Mouse (Mus musculus) CD4-positive helper T cell, adult 2 months (primary cell): ENCODE data around the gene Btbd9.

Experiments
- DNase-seq: peaks from one replicate; pipeline ENCODE4 v3.0.0-alpha.2; 2012; ENCODE audit warnings: low read depth, missing footprints, low spot score

Gene Btbd9

GRCm38 (mm10) chr17:30283001-30283400 is 293.3 kb downstream of the Btbd9 start:
- DNase-seq: no peak

- no peak for DNase-seq
Measured at GRCm38 (mm10) chr17:30280323-30281118, 295.8 kb downstream of the Btbd9 start.

DNA sequence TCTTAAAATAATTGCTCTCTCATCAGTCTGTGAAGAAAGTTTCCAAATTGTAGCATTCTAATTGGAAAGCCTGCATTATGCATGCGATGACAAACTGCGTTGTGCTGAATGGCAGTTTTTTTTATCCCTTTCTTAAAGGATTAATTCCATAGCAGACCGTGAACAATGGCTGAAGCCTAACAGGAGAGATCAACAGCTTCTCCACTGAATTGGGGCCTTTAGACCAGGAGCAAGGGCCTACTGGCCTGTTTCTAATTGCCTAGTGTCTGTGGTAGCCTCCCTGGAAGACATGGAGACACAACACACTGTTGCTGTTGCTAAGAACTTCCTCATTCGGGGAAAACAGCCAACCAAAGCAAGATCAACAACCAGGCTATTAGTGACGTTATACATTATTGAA is 296.6 kb downstream of the Btbd9 start:
- DNase-seq: no peak

DNA sequence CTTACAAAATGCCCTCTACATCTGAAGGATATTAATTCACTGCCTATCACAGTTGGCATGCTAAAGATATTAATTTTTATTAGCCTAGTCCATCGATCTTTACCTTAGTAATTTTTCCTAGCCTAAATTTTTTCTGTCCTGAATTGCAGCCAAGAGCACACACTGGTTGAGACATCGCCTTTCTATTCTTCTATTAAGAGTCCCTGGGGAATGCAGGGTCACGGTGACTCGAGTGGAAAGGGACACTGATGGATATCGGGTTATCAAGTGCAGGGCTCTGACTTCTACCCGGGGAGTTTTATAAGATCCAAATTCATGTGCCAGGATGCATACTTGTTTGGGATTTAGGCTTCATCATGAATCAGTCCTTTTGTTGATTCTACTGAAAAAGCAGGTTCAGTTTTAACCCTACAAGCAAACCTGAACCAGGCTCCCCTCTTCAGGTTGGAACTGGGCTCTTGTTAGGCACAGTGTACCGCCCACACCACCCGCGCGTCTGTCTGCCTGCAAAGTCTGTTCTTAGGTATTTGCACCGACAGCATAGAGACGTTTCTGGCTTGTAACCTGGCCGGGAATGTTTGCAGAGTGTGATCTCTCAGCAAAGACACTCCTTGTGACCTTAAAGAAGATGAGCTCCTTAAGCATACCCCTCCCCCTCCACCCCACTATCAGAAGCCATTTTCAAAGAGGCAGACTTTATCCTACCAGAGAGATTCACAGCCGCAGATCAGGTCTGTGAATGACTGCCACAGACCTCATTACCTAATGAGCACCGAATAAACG is 297.5 kb downstream of the Btbd9 start:
- no peak for DNase-seq

- DNase-seq: no peak
Measured at GRCm38 (mm10) chr17:30276477-30276876, 299.8 kb downstream of the Btbd9 start.

DNA sequence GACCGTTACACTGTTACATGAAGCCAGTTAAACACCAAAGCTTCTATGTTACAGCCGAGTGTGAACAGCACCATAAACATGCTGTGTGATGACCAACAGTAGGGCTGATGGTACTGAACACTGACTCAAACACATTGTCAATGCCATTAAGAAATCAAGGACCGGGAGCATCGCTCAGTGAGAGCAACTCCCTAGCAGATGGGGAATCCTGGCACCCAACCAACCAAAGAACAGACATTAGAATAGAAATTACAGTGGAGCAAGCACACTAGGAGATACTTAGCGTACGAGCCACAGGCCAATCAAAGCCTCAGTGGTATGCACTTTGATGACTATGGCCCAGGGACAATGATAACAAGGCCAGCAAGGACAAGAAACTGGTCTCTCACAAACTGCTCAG is 303.5 kb downstream of the Btbd9 start:
- DNase-seq: no peak

- no peak for DNase-seq
Measured at GRCm38 (mm10) chr17:30269136-30270063, 306.9 kb downstream of the Btbd9 start.

DNA sequence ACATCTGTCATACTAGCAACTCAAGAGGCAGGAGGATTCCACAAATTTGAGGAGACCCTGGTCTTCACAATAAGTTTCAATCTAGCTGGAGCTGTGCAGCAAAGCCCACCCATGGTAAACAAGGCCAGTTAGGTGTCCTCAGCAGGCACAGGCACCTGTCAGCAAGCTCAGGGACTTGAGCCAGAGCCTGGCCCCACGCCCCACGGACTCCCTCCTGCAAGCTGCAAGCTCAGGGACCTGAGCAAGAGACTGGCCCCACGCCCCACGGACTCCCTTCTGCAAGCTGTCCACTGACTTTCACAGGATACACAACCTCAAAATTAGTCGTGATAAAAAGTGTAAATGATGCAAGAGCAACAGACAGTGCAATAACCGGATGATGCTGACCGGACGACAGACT is 307.8 kb downstream of the Btbd9 start:
- no peak for DNase-seq

- DNase-seq: no peak
Measured at GRCm38 (mm10) chr17:30267432-30267973, 308.8 kb downstream of the Btbd9 start.

DNA sequence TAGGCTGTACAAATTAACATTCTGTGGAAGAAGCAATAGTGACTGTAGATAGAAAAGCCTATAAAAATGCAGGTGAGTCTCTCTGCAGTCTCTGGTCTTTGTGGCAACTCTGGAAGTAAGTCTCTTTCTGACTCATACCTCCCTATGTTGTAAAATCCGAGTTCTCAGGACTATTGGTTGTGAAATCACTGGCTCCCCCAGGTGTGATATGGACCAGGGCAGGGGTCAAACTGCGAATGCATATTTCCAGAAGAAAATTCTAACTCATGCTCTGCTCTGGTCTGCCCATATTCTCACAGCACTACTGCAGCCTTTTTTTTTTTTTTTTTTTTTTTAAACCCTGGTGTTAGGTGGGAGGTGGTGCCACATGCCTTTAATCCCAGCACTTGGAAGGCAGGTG is 312.8 kb downstream of the Btbd9 start:
- no peak for DNase-seq

- DNase-seq: no peak
Measured at GRCm38 (mm10) chr17:30262943-30263342, 313.3 kb downstream of the Btbd9 start.

- DNase-seq: no peak
Measured at GRCm38 (mm10) chr17:30262440-30262839, 313.8 kb downstream of the Btbd9 start.

GRCm38 (mm10) chr17:30261983-30262340 is 314.3 kb downstream of the Btbd9 start:
- DNase-seq: no peak

DNA sequence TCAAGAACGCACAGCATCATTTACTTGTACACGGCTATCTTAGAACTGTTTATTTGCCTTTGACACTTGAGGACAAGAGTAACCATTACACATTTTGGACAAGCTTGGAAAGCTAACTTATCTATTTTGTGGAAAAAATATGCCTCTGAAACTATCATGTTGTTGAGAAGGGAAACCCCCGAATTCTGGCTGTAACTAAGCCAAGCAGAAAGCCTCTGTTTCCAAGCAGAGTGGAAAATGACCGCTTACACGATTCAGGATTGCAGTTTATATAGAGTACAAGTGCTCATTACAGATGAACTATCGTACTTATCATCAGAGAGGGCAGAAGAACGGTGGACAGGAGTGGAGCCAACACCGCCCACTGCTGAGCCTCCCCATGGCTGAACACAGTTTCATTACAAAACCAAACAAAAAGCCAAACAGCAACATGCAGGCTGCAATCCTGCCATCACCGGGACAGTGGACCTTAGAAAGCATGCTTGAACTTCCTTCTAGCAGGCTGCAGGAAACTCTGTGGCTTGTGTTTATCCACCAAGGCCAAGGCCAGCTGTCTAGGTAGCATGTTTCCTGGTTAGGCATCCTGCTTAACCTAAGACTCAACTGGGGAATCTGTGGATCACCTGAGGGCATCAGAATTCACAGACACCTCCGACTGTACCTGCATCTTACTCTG is 314.8 kb downstream of the Btbd9 start:
- DNase-seq: no peak

DNA sequence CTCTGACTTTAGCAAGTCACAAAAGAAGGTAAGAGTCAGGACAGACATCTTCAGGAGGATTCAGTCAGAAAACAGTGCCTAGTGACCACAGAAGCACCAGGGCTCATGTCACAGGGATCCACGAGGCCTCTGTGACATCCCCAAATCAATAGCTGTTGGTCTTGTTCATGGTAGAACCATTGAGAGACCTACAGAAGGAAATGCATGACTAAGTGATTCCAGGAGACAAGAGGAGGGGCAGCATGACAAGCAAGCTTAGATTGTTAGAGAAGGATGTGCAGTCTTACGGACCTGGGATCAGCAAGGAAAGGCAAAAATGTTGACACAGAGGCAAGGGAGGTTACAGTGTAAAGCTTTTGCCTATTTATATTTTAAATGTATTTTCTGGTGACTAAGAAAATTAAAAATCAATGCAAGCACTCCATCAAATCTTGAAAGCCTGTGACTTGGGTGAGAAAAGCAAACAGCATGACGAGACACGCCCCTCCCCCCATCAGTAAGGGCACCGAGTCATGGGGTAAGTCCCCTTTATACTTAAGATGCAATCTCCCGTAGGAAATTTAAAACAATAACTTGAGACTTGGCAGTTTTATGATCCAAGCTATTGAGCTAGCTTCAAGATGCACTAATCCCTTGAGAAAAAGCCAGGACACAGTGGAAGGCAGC is 315.5 kb downstream of the Btbd9 start:
- no peak for DNase-seq

DNA sequence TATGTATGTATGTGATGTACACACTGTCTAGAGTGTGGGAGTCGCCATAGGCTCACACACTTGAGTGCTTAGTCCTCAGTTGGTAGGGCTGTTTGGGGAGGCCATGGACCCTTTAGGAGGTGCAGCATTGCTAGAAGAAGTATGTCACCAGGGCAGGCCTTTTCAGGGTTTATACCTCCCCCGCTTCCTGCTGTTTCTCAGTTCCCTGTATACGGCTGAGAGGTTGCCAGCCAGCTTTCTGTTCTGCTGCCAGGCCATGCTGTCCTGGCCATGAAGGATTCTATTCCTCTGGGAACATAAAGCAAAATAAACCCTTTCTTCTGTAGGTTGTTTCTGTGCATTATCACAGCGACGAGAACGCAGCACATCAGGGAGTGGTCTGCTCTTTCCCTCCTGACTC is 316.4 kb downstream of the Btbd9 start:
- DNase-seq: no peak

GRCm38 (mm10) chr17:30258480-30258879 is 317.8 kb downstream of the Btbd9 start:
- DNase-seq: no peak

DNA sequence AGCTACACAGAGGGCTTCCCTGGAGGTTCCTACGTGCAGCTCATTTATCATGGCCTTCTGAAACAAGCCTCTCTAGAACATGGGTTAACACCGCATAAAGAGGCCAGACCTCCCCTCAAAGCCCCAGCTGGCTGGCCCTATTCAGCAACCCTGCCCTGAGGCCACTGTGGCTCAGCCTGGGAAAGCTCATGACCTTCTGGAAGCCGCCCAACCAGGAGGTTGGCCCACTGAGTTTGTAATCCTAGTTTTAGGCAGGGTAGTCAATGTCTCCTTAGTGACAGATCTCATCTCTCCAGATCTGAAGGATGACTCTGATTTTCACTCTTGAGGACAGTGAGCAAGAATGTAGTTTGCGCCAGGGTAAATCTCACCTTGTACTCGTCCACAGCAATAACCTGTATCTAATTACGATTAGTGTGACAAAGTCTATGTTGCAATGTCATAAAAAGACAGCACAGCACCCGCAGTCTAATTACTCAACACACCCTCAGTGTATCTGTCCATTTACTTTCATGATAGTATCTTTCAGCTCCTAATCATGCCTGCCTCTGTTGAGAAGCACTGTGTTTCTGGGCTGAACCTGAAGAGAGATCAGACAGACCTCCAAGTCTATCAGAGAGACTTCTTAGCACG is 320.2 kb downstream of the Btbd9 start:
- no peak for DNase-seq

- DNase-seq: no peak
Measured at GRCm38 (mm10) chr17:30253924-30254323, 322.4 kb downstream of the Btbd9 start.

DNA sequence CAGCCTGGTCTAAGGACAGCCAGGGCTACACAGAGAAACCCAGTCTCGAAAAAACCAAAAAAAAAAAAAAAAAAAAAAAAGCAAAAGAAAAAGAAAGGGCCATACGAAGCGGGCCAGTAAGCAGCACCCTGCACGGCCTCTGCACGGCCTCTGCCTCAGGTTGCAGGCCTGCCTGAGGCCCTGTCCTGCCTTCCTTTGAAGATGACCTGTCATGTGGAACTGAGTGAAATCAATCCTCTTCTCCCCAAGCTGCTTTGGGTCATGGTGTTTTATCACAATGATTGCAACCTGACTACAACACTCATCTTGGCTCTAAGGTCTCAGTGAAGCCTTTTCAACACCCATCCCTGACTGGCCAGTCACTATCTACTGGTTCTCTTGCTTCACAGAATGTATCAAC is 323.3 kb downstream of the Btbd9 start:
- DNase-seq: no peak
